Mouse (Mus musculus): ENCODE results near the gene Isoc2b.
A peak's percentile ranks its signal among the peaks of the same experiment; 100 is the strongest.
"Not testable (repeated sequence)": the region's sequence is repeated elsewhere in the genome, so short reads cannot be mapped to it uniquely, and the experiment has no call there.

Gene Isoc2b

DNA sequence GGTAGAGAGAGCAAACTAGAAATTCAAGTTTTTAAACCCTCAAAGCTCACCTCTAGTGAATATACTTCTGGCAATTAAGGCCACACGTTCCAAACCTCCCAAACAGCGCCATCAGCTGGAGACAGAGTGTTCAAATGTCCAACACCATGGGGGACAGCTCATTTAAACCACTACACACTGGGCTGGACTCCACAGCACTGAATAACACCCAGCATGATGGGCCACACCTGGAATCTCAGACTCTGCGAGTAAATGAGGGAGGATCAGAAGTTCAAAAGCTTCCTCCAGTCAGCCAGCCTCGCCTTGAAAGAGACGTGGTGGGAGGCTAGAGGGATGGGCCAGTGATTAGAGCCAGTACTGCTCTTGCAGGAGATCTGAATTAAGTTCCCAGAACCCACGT lies at the start of gene Isoc2b:
TSS of gene Isoc2b (minus strand) at position 126 of the 400 bp plus-strand sequence.
- no peak for DNase-seq (ENCODE audit: low spot score in 2 of 2)

- DNase-seq (ENCODE audit: low spot score in 2 of 2), result no peak
Observed at GRCm38 (mm10) chr7:4919096-4919495, 49.0 kb upstream of the Isoc2b start.

DNA sequence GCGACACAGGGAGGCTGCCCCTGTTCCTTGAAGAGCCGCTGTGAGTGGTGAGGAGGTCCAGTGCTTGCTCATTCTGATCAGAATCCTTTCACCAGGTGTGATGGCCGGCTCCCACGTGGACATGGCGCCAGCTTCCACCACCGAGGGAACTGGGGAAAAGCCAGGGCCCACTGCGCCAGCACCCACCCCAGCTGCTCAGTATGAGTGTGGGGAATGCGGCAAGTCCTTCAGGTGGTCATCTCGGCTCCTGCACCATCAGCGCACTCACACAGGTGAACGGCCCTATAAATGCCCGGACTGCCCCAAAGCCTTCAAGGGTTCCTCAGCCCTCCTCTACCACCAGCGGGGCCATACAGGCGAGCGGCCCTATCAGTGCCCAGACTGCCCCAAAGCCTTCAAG lies 48.6 kb upstream of the Isoc2b start:
- no peak for DNase-seq (ENCODE audit: low spot score in 2 of 2)

DNA sequence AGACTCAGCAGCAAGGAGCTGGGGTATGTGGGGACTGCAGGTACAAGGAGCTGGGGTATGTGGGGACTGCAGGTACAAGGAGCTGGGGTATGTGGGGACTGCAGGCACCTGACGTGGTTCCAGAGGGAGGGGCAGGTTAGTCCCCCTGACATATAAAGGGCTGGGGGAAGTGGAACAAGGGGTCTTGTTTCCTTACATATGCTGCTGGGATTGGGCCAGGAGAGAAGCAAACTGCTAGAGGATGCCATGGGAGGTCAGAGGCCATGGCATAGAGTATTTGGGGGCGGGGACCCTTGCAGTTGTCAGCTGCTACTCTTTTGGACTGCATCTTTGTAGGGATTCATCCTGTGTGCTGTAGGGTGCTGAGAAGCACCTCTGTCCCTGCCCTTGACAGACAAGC lies 47.4 kb upstream of the Isoc2b start:
- no peak for DNase-seq (ENCODE audit: low spot score in 2 of 2)

DNA sequence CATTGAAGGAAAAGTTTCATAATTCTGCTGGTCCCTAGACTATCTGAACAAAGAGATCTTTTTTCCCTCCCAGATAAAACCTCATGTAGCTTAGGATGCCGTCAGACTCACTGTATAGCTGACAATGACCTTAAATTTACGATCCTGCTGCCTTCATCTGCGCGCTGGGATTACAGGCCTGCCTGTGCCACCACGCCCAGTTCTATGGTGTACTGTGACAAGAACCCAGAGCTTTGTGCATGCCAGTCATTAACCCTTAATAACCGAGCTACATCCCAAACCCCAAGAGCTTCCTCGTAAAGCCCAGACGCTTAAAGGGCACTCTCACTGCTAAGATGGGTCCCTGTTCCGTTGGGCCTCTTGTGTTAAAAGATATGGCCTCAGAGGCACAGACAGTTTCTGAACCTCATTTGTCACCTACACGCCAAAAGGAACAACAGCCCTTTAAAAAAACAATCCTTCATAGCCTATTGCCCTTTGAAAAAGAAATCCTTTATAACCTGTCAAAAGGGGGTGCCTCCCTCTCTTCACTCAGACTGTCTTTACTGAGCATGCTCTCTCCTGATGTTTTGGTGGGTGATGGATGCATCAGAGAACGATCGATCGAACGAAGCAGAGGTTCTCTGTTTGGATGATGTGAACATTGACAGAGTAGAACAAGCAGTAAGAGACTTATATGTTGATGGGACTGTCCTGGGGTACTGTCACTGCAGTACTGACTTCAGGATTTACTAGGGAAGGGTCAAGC lies 45.8 kb upstream of the Isoc2b start:
- no peak for DNase-seq (ENCODE audit: low spot score in 2 of 2)

GRCm38 (mm10) chr7:4915007-4915665 lies 45.1 kb upstream of the Isoc2b start, which contains the start of gene Zfp628:
Gene Zfp628 (plus strand): TSS chr7:4915217.
- DNase-seq (ENCODE audit: low spot score in 2 of 2), result peak; percentile 91 to 93

DNA sequence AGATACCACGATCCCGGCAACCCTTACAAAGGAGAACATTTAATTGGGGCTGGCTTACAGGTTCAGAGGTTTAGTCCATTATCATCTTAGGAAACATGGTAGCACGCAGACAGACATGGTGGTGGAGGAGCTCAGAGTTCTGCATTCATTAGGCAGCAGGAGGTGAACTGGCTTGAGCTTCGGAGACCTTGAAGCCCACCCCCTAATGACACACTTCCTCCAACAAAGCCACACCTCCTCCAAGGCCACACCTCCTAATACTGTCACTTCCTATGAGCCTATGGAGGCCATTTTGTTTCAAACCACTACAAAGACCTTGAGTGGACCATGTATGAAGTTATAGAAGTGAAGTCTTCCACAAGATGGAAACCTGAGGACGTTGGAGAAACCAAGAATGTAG lies 42.2 kb upstream of the Isoc2b start:
- no peak for DNase-seq (ENCODE audit: low spot score in 2 of 2)

GRCm38 (mm10) chr7:4911561-4911960 lies 41.5 kb upstream of the Isoc2b start:
- DNase-seq (ENCODE audit: low spot score in 2 of 2), result peak in 1 of 2 experiments; percentile 43

DNA sequence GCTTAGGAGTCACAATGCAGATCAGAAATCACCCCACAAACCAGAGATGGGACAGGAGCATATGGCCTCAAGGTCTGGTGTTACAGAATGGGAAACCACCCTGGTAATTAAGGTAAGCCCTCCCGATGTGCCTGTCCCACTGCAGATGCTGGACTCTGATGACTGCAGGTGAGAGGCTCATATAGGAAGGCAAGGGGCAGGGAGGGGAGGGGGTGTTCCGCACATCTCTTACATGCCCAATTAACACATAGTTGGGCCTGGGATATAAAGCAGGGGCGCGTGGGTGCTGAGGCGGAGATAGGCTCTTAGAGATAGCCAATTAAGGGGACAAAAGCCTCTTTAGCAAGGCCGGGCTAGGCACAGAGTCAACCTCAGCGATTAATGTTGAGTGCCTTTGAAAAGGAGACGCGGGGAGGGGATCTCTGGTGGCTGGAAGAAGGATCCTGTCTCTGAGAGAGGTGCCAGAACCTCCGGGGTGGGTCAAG lies 36.5 kb upstream of the Isoc2b start, which contains the start of gene Gm36210:
TSS of gene Gm36210 (minus strand) at position 51 of the 485 bp plus-strand sequence.
- no peak for DNase-seq (ENCODE audit: low spot score in 2 of 2)

- no peak for DNase-seq (ENCODE audit: low spot score in 2 of 2)
Observed at GRCm38 (mm10) chr7:4902404-4902803, 32.3 kb upstream of the Isoc2b start.

GRCm38 (mm10) chr7:4901171-4901570 lies 31.1 kb upstream of the Isoc2b start:
- no peak for DNase-seq (ENCODE audit: low spot score in 2 of 2)

DNA sequence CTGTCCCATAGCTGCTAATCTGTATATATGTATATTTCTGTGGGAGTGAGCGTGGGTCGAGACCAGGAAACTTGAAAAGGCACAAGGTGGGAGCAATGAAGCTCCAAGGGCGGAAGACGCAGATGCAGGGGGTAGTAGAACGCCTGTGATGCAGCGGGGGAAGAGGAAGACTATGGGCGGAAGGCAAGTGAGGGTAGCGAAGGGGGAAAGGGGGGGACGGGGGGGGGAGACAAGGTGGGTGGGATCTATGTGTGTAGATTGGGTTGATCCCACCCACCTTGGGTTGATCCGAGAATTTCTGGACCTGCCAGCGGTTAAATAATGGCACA lies 30.4 kb upstream of the Isoc2b start:
- no peak for DNase-seq (ENCODE audit: low spot score in 2 of 2)

- DNase-seq (ENCODE audit: low spot score in 2 of 2), result peak in 1 of 2 experiments; percentile 55
Observed at GRCm38 (mm10) chr7:4899649-4900522, 29.8 kb upstream of the Isoc2b start.

GRCm38 (mm10) chr7:4898851-4899648 lies 29.0 kb upstream of the Isoc2b start:
- peak in 1 of 2 experiments; percentile 33 for DNase-seq (ENCODE audit: low spot score in 2 of 2)

DNA sequence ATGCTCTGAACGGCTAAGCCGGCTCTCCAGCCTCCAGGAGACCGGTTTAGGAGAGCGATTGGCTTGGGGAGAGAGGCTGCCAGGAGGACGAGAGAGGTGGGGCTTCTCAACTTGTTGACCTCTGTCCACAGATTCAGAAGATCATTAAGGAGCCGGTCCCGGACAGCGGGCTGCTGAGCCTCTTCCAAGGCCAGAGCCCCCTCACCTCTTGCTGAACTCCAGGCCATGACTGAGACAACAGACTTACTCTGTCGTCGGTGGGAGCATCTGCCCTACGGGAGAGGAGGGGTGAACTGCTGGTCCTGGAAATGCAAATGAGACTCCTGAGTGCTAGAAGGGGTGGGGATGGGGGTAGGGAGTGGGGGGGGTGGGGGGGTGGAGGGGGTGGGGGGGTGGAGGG lies 25.1 kb upstream of the Isoc2b start:
- no peak for DNase-seq (ENCODE audit: low spot score in 2 of 2)

- no peak for DNase-seq (ENCODE audit: low spot score in 2 of 2)
Observed at GRCm38 (mm10) chr7:4886680-4887079, 16.6 kb upstream of the Isoc2b start.

GRCm38 (mm10) chr7:4879036-4879435 lies 9.0 kb upstream of the Isoc2b start:
- DNase-seq (ENCODE audit: low spot score in 2 of 2), result not testable (repeated sequence)

GRCm38 (mm10) chr7:4878186-4878585 lies 8.1 kb upstream of the Isoc2b start:
- DNase-seq (ENCODE audit: low spot score in 2 of 2), result no peak

DNA sequence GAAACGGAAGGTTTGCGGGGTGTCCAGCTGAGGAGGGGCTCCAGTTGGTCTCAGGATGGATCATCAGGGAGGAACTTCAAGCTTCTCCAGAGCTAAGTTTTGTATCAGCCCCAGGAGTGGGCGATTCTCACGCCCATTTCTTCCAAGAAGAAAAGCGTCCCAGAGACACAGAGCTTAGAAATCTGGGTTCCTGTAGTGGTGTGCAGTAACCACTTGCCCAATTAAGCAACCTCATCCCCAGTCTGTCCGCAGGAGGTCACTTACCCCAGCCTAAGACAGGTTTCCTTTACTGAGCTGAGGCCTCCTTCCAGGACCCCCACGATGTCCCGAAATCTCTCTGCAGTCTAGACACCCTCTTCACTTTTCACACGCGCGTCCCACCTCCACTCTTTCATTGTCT lies 7.2 kb upstream of the Isoc2b start:
- no peak for DNase-seq (ENCODE audit: low spot score in 2 of 2)

DNA sequence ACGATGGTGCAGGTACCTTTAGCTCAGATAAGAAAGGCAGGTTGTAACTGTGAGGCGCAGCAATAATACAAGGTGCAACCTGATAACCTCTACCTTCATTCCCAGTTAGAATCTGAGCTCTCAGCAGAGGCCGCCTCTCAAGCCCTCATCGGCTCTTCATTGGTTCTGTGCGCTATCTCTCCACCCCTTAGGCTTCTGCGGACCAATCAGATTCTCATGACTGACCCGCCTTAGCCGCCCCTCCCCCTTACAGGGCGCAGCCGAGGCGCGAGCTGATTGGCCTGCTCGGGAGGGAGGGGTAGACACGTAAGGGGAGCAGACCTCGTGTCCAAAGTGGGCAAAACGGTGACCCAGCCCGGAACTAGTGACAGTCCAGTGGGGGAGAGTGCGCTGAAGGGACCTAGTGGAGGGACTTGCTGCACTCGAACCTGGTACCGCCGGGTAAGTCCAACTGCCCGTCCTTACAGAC lies 6.7 kb upstream of the Isoc2b start, which contains the start of gene Isoc2a:
TSS of gene Isoc2a (plus strand) at position 401 of the 469 bp plus-strand sequence.
- DNase-seq (ENCODE audit: low spot score in 2 of 2), result peak; percentile 82 to 91

GRCm38 (mm10) chr7:4866631-4867180 lies 3.4 kb downstream of the Isoc2b start:
- no peak for DNase-seq (ENCODE audit: low spot score in 2 of 2)
